Mouse (Mus musculus) left cerebral cortex, adult 11 months (tissue): ENCODE data around the gene Hist1h2bj.

Experiments used
- DNase-seq: peaks from one replicate; pipeline ENCODE4 v3.0.0; 2022; ENCODE audit warnings: low spot score

Hist1h2bj gene

GRCm38 (mm10) chr13:22042568-22043502 lies at the start of gene Hist1h2bj, which contains the start of gene Hist1h2ag:
Gene Hist1h2bj, plus strand, starts transcription at chr13:22043214.
Gene Hist1h2ag, minus strand, starts transcription at chr13:22042944.
- peak; percentile 96 for DNase-seq

- DNase-seq, result no peak
Measured at GRCm38 (mm10) chr13:21993957-21994738, 48.9 kb upstream of the Hist1h2bj start.

GRCm38 (mm10) chr13:21994896-21995295 lies 48.1 kb upstream of the Hist1h2bj start:
- DNase-seq, result no peak

GRCm38 (mm10) chr13:21995331-21995914 lies 47.6 kb upstream of the Hist1h2bj start:
- no peak for DNase-seq

GRCm38 (mm10) chr13:21996101-21996839 lies 46.7 kb upstream of the Hist1h2bj start:
- DNase-seq, result no peak

- no peak for DNase-seq
Measured at GRCm38 (mm10) chr13:21996840-21997185, 46.2 kb upstream of the Hist1h2bj start.

GRCm38 (mm10) chr13:21997201-21997820 lies 45.7 kb upstream of the Hist1h2bj start:
- DNase-seq, result no peak

GRCm38 (mm10) chr13:21997821-21998220 lies 45.2 kb upstream of the Hist1h2bj start:
- DNase-seq, result no peak

GRCm38 (mm10) chr13:21998412-21998811 lies 44.6 kb upstream of the Hist1h2bj start:
- DNase-seq, result no peak

- no peak for DNase-seq
Measured at GRCm38 (mm10) chr13:21999147-21999546, 43.9 kb upstream of the Hist1h2bj start.

GRCm38 (mm10) chr13:22001346-22001745 lies 41.7 kb upstream of the Hist1h2bj start:
- no peak for DNase-seq

- DNase-seq, result no peak
Measured at GRCm38 (mm10) chr13:22001823-22002222, 41.2 kb upstream of the Hist1h2bj start.

GRCm38 (mm10) chr13:22005605-22006333 lies 37.2 kb upstream of the Hist1h2bj start:
- DNase-seq, result no peak

- DNase-seq, result no peak
Measured at GRCm38 (mm10) chr13:22006334-22007120, 36.5 kb upstream of the Hist1h2bj start.

- no peak for DNase-seq
Measured at GRCm38 (mm10) chr13:22007121-22007510, 35.9 kb upstream of the Hist1h2bj start.

- DNase-seq, result no peak
Measured at GRCm38 (mm10) chr13:22007872-22008271, 35.1 kb upstream of the Hist1h2bj start.

GRCm38 (mm10) chr13:22008707-22009106 lies 34.3 kb upstream of the Hist1h2bj start:
- no peak for DNase-seq

GRCm38 (mm10) chr13:22009642-22010041 lies 33.4 kb upstream of the Hist1h2bj start, which contains the start of gene Prss16:
Gene Prss16, minus strand, starts transcription at chr13:22009742.
- DNase-seq, result no peak

GRCm38 (mm10) chr13:22013716-22014115 lies 29.3 kb upstream of the Hist1h2bj start:
- DNase-seq, result no peak

GRCm38 (mm10) chr13:22014411-22014845 lies 28.6 kb upstream of the Hist1h2bj start:
- no peak for DNase-seq
